Mouse (Mus musculus) hindbrain, embryonic 16.5 days (tissue): Measurements from ENCODE around the gene Cxcr1. TPM values are rescaled to one million over a fixed set of nuclear protein-coding genes. Genes with fewer than 3 reads are reported as not detected.

Experiments used
- ATAC-seq: fragments of 200-750 bp; cut with Nextera tagmentation; 2 replicates; pipeline ENCODE4 v1.8.0; 2017; ENCODE audit warnings: moderate TSS enrichment, moderate library complexity
- H3K27ac ChIP-seq: fragments of 300-500 bp; sonication (generic); 2 replicates; pipeline ENCODE4 v1.5.1; 2014; ENCODE audit warnings: low read depth, mild to moderate bottlenecking, control low read depth, low read length, moderate library complexity
- H3K27me3 ChIP-seq: fragments of 300-500 bp; sonication (generic); replicated peaks from 2 replicates; pipeline ENCODE4 v1.6.1; 2014; ENCODE audit warnings: low read length; ENCODE audit not compliant: control insufficient read depth, insufficient read depth
- H3K36me3 ChIP-seq: fragments of 300-500 bp; sonication (generic); 2 replicates; pipeline ENCODE4 v1.6.1; 2014; ENCODE audit warnings: mild to moderate bottlenecking, low read length, moderate library complexity, mixed read lengths; ENCODE audit not compliant: control insufficient read depth, insufficient read depth
- H3K4me1 ChIP-seq: fragments of 300-500 bp; sonication (generic); 2 replicates; pipeline ENCODE4 v1.6.1; 2014; ENCODE audit warnings: low read depth, low read length; ENCODE audit not compliant: control insufficient read depth, insufficient read depth
- H3K4me2 ChIP-seq: fragments of 300-500 bp; sonication (generic); 2 replicates; pipeline ENCODE4 v1.6.1; 2014; ENCODE audit warnings: mild to moderate bottlenecking, low read length, control low read depth, moderate library complexity
- H3K4me3 ChIP-seq: fragments of 300-500 bp; sonication (generic); 2 replicates; pipeline ENCODE4 v1.5.1; 2014; ENCODE audit warnings: mild to moderate bottlenecking, low read length, control low read depth, moderate library complexity
- H3K9ac ChIP-seq: fragments of 300-500 bp; sonication (generic); 2 replicates; pipeline ENCODE4 v1.6.1; 2014; ENCODE audit warnings: low read depth, mild to moderate bottlenecking, control low read depth, low read length, moderate library complexity
- H3K9me3 ChIP-seq: fragments of 300-500 bp; sonication (generic); 2 replicates; pipeline ENCODE4 v1.6.1; 2014; ENCODE audit warnings: mild to moderate bottlenecking, low read length, moderate library complexity; ENCODE audit not compliant: control insufficient read depth
- WGBS: fragments of 180-500 bp; shearing (Covaris S2); extraction: QIAGEN DNeasy Blood & Tissue Kit; methylation state at CpG from one replicate; pipeline ENCODE4 v1.1.7; 2014; 5-methylcytosine and 5-hydroxymethylcytosine counted together
- polyA plus RNA-seq: library from polyadenylated mRNA; unstranded; fragments of >200 nt; fragmentation: Nextera tagmentation; extraction: Ambion mirVana; gene quantifications from 2 replicates; pipeline ENCODE4 v1.2.1, GENCODE M21; 2015

Gene Cxcr1
- not detected in 2 replicates for polyA plus RNA-seq

DNA sequence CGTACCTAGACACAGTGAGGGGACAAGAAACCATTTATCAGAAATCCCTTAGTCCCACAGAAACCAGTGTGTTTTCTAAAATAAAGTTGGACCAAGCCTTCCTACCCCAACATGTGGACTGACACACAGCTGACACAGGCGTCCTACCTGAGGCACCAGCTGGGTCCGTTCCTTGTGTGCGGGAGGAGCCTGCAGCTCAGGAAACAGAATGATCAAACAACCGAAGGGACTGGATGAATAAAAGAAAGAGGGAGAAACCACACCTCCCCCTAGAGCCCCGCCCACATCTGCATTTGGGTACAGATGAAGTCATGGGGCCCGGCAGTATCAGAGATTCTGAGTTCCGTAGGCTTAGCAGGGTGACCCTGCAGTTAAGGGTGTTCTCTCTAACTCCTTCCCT is at the start of gene Cxcr1:
Cxcr1 (minus strand) TSS at position 187 of the 400 bp plus-strand sequence.
- H3K4me3 ChIP-seq, result no peak within 1 kb of the TSS
- no peaks in the 10 kb centered on the region for H3K9me3 ChIP-seq
- ATAC-seq, result no peak
- no peaks in the 10 kb centered on the region for H3K36me3 ChIP-seq
- H3K27me3 ChIP-seq, result no peaks in the 10 kb centered on the region
- H3K27ac ChIP-seq, result no peak within 1 kb of the TSS
- H3K4me1 ChIP-seq, result no peaks in the 10 kb centered on the region
- no peak within 1 kb of the TSS for H3K4me2 ChIP-seq
- no peak within 1 kb of the TSS for H3K9ac ChIP-seq
- WGBS, result 78% methylated on average over 8 of the region's 8 CpGs

DNA sequence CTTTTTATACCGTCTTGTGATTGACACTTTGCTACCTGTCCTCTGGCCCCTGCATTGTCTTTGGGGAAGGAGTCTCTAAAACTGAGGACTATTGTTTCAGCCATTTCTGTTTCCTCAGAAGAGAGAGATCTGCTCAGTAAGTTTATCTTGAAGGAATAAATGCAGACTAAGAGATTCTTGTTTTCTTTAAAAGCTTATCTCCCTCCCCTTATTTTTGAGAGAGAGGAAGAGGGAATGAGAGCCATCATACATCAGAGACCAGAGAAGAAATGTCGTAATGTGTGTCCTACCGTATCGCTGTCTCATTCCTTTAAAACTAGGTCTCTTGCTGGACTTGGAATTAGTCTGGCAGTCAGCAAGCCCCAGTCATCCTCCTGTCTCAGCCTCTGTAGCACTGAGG is 46.4 kb upstream of the Cxcr1 start:
- Histone ChIP-seq H3K27me3 (no peaks in the 10 kb centered on the region), H3K4me2 (no peak overlapping the region), H3K27ac (peak overlapping the region; percentile 51; the same call in 1 of the 2 replicates), H3K4me3 (no peak overlapping the region), H3K9me3 (no peaks in the 10 kb centered on the region), H3K4me1 (peaks cover 34% of the 10 kb centered on the region), H3K9ac (no peak overlapping the region), H3K36me3 (no peaks in the 10 kb centered on the region)
- 76% methylated on average over 4 of the region's 4 CpGs for WGBS
- no peak for ATAC-seq

DNA sequence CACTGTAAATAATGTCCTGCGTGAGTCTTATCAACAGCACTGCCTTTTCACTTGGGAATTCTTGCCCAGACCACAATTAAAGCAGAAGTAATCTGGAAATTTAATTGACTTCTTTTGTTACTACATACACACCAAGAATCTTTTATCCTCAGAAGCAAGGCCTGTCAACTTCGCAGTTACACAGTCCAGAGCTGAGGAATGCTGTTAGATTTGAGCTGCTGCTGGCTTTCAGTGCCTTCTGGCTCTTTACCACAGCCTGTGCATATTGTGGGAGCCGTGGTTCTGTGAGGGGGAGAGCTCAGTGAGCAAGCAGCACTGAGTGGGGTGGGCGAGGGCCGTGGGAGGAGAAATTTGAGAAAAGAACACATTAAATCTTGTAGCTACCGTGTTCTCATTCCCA is 45.9 kb upstream of the Cxcr1 start:
- Histone ChIP-seq H3K4me1 (peaks cover 34% of the 10 kb centered on the region), H3K27ac (peak overlapping the region; percentile 51; the same call in 1 of the 2 replicates), H3K4me2 (no peak overlapping the region), H3K9ac (no peak overlapping the region), H3K9me3 (no peaks in the 10 kb centered on the region), H3K4me3 (no peak overlapping the region), H3K27me3 (no peaks in the 10 kb centered on the region), H3K36me3 (no peaks in the 10 kb centered on the region)
- ATAC-seq, result no peak
- WGBS, result 59% methylated on average over 6 of the region's 6 CpGs

DNA sequence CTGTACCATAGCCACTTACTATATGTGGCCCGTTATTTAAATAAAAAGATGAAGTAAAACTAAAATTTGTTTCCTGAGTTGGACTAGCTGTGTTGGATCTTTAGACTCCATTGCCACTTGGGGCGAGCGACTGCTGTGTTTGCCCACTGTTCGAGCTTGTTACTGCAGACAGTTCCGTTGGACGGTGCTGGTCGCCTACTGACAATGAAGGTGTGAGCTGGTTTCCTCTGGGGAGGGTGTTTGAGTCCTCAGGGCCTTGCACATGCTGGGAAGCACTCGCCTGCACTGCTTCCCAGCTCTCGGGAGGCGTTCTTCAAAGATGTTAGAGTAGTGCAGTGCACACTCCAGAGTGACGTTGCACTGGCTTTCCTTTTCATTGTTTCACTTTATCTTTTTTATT is 45.2 kb upstream of the Cxcr1 start:
- H3K4me2 ChIP-seq, result peak overlapping the region; percentile 22
- H3K27me3 ChIP-seq, result no peaks in the 10 kb centered on the region
- H3K9ac ChIP-seq, result no peak overlapping the region
- H3K9me3 ChIP-seq, result no peaks in the 10 kb centered on the region
- no peaks in the 10 kb centered on the region for H3K36me3 ChIP-seq
- no peak overlapping the region for H3K27ac ChIP-seq
- no peak for ATAC-seq
- H3K4me3 ChIP-seq, result no peak overlapping the region
- WGBS, result 61% methylated on average over 11 of the region's 11 CpGs
- peaks cover 34% of the 10 kb centered on the region for H3K4me1 ChIP-seq

DNA sequence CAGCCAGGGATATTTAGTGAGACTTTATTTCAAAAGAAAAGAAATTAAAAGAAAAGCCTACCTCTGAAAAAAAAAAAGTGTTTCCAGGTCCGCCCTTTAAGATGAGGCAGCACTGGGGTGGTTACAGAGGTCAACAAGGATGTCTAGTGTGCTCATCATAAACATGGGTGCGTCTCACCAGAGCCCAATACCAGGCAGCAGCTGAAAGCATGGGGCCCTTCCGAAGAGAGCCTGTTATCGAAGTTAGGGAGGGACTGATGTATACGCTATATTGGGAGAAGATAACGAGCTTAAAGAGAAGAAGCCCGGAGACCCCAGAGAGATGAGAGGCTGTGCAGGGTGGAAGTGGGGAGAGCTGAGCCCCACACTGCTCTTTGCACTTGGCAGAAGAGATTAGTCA is 44.7 kb upstream of the Cxcr1 start:
- Histone ChIP-seq H3K27ac (no peak overlapping the region), H3K9ac (no peak overlapping the region), H3K4me2 (peak overlapping the region; percentile 22), H3K36me3 (no peaks in the 10 kb centered on the region), H3K27me3 (no peaks in the 10 kb centered on the region), H3K9me3 (no peaks in the 10 kb centered on the region), H3K4me3 (no peak overlapping the region), H3K4me1 (peaks cover 34% of the 10 kb centered on the region)
- 75% methylated on average over 7 of the region's 7 CpGs for WGBS
- no peak for ATAC-seq

DNA sequence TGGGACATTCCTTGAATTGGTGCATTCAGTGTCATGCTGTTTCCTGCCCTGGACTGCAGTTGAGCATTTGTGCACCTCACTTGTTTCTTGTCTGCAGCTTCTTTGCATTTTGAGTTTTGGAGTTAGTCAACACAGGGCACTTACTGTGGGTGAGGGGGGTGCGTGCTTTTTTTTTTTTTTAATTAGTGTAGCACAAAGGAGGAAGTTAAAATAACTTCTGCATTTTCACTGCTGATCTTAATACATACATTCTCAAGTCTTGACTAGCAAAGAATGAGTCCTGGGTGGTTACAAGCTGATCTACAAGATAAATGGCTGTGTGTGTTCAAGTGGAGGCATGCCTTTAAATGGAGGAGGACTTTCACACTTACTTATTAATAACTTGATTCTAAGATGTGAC is 43.7 kb upstream of the Cxcr1 start:
- no peak for ATAC-seq
- peaks cover 34% of the 10 kb centered on the region for H3K4me1 ChIP-seq
- peak overlapping the region; percentile 81 for H3K9ac ChIP-seq
- H3K27ac ChIP-seq, result no peak overlapping the region
- no peaks in the 10 kb centered on the region for H3K36me3 ChIP-seq
- WGBS, result 74% methylated on average over 1 of the region's 1 CpGs
- H3K4me3 ChIP-seq, result peak overlapping the region; percentile 94
- no peaks in the 10 kb centered on the region for H3K27me3 ChIP-seq
- peak overlapping the region; percentile 87 for H3K4me2 ChIP-seq
- no peaks in the 10 kb centered on the region for H3K9me3 ChIP-seq

DNA sequence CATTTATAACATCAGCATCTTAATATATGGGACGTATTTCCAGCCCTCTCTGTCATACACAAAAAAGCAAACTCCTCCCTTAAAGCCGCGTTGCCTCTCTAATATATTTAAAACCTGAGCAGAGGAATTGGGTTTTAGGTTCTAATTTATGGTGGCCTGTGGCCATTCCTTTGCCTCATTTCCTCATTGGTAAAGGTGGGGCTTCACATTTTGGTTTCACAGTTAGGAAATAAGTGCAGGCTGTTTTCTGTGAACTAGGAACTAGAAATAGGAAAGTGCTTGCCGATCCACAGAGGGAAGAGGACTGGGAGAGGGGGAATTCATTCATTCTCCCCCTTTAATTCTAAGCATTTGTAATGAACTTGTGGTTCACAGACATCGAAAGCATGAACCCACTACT is 43.2 kb upstream of the Cxcr1 start:
- WGBS, result 48% methylated on average over 5 of the region's 5 CpGs
- Histone ChIP-seq H3K4me1 (peaks cover 34% of the 10 kb centered on the region), H3K9me3 (no peaks in the 10 kb centered on the region), H3K4me2 (peak overlapping the region; percentile 87), H3K27me3 (no peaks in the 10 kb centered on the region), H3K27ac (no peak overlapping the region), H3K9ac (peak overlapping the region; percentile 81), H3K4me3 (peak overlapping the region; percentile 94), H3K36me3 (no peaks in the 10 kb centered on the region)
- ATAC-seq, result no peak

DNA sequence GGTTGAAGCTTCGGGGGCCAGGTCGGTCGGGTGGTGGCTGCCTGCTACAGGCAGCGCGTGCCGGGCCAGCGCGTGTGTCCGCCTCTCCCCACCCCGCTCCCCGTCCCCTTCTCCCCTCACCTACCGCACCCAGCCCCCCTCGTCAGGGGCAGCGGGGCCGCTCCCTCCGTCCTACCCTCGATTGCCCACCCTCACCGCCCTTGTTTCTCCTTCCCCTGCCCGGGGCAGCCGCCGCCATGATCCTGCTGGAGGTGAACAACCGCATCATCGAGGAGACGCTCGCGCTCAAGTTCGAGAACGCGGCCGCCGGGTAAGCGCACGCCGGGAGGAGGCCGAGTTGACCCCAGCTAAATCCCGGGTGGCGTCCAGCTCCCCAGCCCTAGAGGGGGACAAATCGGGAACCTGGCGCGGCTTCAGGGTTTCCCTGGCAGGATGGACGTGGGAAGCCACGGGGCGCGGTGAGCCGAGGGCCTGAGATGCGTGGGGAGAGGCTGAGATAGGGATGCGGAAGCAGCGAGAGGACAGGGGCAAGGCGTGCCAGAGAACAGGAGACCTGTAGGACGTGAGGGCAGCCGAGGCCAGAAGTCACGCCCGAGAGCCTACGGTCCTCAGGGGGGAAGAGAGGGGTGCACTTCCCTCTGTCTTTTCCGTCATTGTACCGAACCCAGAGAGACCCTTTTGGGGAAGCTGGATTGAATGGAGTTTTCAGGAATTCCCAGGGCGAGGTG is 42.3 kb upstream of the Cxcr1 start:
- H3K36me3 ChIP-seq, result no peaks in the 10 kb centered on the region
- H3K27me3 ChIP-seq, result no peaks in the 10 kb centered on the region
- H3K4me3 ChIP-seq, result peak overlapping the region; percentile 94
- peaks cover 34% of the 10 kb centered on the region for H3K4me1 ChIP-seq
- H3K4me2 ChIP-seq, result peak overlapping the region; percentile 87
- H3K27ac ChIP-seq, result peak overlapping the region; percentile 91
- H3K9me3 ChIP-seq, result no peaks in the 10 kb centered on the region
- ATAC-seq, result peak; percentile 83
- WGBS, result under 1% methylated on average over 44 of the region's 57 CpGs
- H3K9ac ChIP-seq, result peak overlapping the region; percentile 81

DNA sequence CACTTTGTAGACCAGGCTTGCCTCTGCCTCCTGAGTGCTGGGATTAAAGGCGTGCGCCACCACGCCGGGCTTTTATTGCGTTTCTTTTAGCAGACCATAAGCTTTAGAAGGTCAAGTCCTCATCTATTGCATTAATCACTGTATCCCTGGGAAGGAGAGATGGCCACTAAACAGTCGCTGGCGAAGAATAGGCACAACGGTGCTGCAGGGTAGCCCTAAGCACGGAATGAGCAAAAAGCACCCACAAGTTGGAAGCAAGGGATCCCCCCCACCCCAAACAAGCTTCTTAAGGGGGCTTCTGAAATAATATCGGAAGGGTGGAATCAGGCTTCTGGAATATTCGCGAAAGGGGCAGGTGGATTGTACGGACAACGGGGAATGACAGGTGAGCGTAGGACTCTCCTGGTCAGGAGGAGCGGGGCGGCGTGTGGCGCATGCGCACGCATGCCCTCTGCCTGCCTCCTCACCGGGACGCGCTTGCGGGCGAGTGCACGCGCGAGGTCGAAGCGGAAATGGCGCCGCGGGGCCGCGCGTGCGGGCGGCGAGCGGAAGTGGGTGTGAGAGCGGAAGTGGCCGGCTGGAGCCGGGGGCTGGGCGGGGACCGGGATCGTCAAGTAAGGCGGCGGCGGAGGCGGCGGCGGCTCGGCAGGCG is 41.6 kb upstream of the Cxcr1 start, which contains the start of gene Arpc2:
Arpc2 (plus strand) TSS at position 147 of the 652 bp plus-strand sequence.
- H3K36me3 ChIP-seq, result no peaks in the 10 kb centered on the region
- peaks cover 34% of the 10 kb centered on the region for H3K4me1 ChIP-seq
- H3K27me3 ChIP-seq, result no peaks in the 10 kb centered on the region
- H3K27ac ChIP-seq, result peak within 1 kb of the TSS; percentile 91
- ATAC-seq, result peak; percentile 95
- peak within 1 kb of the TSS; percentile 94 for H3K4me3 ChIP-seq
- H3K9me3 ChIP-seq, result no peaks in the 10 kb centered on the region
- H3K9ac ChIP-seq, result peak within 1 kb of the TSS; percentile 81
- 1% methylated on average over 44 of the region's 55 CpGs for WGBS
- H3K4me2 ChIP-seq, result peak within 1 kb of the TSS; percentile 87
